ENCODE assay signal across 29 mouse cellular contexts in genomic region chr4:107975004-107975403, GRCm38 (mm10). TPM values are rescaled to one million over a fixed set of nuclear protein-coding genes. Genes with fewer than 3 reads are reported as not detected.
"Had no signal": no experiment of that assay in that cellular context is flagged by ENCODE, and none has a peak within 500 bp of the region (broad histone marks: within the 10 kb centered on the region; RNA-seq: fewer than 3 reads in every experiment).

No protein-coding gene starts in this region.

- H3K27me3 ChIP-seq: kidney, embryonic 15.5 days; limb, embryonic 13.5 days; limb, embryonic 15.5 days had no signal

- H3K4me3 ChIP-seq: heart, adult 2 months; heart, embryonic 13.5 days; heart, embryonic 15.5 days; kidney, embryonic 15.5 days; limb, embryonic 13.5 days; limb, embryonic 15.5 days; liver, embryonic 12.5 days had no signal

- H3K4me2 ChIP-seq: heart, embryonic 11.5 days; heart, embryonic 13.5 days; heart, embryonic 15.5 days; hindbrain, embryonic 14.5 days; kidney, embryonic 15.5 days; limb, embryonic 13.5 days; limb, embryonic 15.5 days; liver, embryonic 12.5 days had no signal

- ATAC-seq: intestine, embryonic 16.5 days; liver, embryonic 12.5 days had no signal

- H3K9ac ChIP-seq: heart, embryonic 13.5 days; heart, embryonic 15.5 days; hindbrain, embryonic 14.5 days; kidney, embryonic 15.5 days; limb, embryonic 13.5 days; limb, embryonic 15.5 days; liver, embryonic 12.5 days; liver, embryonic 14.5 days had no signal

- H3K4me1 ChIP-seq: liver, embryonic 12.5 days had no signal

- H3K27ac ChIP-seq: heart, adult 2 months; heart, embryonic 13.5 days; heart, embryonic 15.5 days; kidney, embryonic 15.5 days; kidney, postnatal 0 days; limb, embryonic 15.5 days; liver, embryonic 12.5 days; liver, embryonic 14.5 days had no signal

- H3K9me3 ChIP-seq: heart, embryonic 13.5 days; heart, embryonic 15.5 days; kidney, embryonic 15.5 days; limb, embryonic 13.5 days; limb, embryonic 15.5 days; liver, embryonic 12.5 days had no signal

- H3K36me3 ChIP-seq: heart, embryonic 13.5 days; heart, embryonic 15.5 days; kidney, embryonic 15.5 days; limb, embryonic 13.5 days; limb, embryonic 15.5 days; liver, embryonic 12.5 days had no signal

- DNase-seq: heart, adult 11 months; heart, adult 2 months; heart, postnatal 14 days; heart, postnatal 36 days; kidney, adult 11 months; kidney, adult 2 months; kidney, adult 9 months; kidney, postnatal 14 days; kidney, postnatal 36 days; layer of hippocampus, adult 9-11 months; layer of hippocampus, postnatal 36 days; left cerebral cortex, postnatal 4 days; lung, adult 18-20 months had no signal

RNA-seq across cellular contexts. Expression of gene Slc1a7, which starts 6.9 kb away (rescaled TPM):
- total RNA-seq: hematopoietic stem cell, adult 5-6 weeks; layer of hippocampus, adult 18-20 months; left cerebral cortex, postnatal 10 days; left cerebral cortex, postnatal 4 days had no signal
- polyA plus RNA-seq: heart, embryonic 11.5 days; heart, embryonic 13.5 days; kidney, embryonic 15.5 days; limb, embryonic 11.5 days; limb, embryonic 13.5 days; liver, embryonic 12.5 days; liver, embryonic 16.5 days had no signal
